13 mouse cellular contexts compared by ENCODE assay signal in genomic region chr8:12330066-12330465, GRCm38 (mm10). TPM values are rescaled to one million over a fixed set of nuclear protein-coding genes. Genes with fewer than 3 reads are reported as not detected.
DNase-seq lines count a peak whose midpoint lies in the region; ATAC-seq and TF ChIP-seq lines count a peak whose summit lies in the region.
"Had no signal": no experiment of that assay in that cellular context is flagged by ENCODE, and none has a peak within 500 bp of the region (broad histone marks: within the 10 kb centered on the region; RNA-seq: fewer than 3 reads in every experiment).

No protein-coding gene starts in this region.

- 29% methylated on average over 8 of the region's 8 CpGs for WGBS in kidney, postnatal 0 days
- WGBS in kidney, embryonic 16.5 days: 19% methylated on average over 8 of the region's 8 CpGs

- no peak overlapping the region for H3K4me2 ChIP-seq in kidney, postnatal 0 days (ENCODE audit: low read length)
- H3K4me2 ChIP-seq in kidney, embryonic 16.5 days (replicated peaks; ENCODE audit: low read depth, low read length): no peak overlapping the region
- H3K4me2 ChIP-seq: heart, embryonic 11.5 days; liver, embryonic 12.5 days had no signal

- H3K36me3 ChIP-seq in kidney, postnatal 0 days (ENCODE audit: insufficient read depth, low read length): no peaks in the 10 kb centered on the region
- no peaks in the 10 kb centered on the region for H3K36me3 ChIP-seq in kidney, embryonic 16.5 days (ENCODE audit: insufficient read depth, low read length)
- H3K36me3 ChIP-seq: G1E; liver, embryonic 12.5 days had no signal

- ATAC-seq in kidney, postnatal 0 days (replicated peaks; ENCODE audit: low FRiP score, low read depth): no peak
- no peak for ATAC-seq in kidney, embryonic 16.5 days (ENCODE audit: low FRiP score, low TSS enrichment)
- ATAC-seq: liver, embryonic 12.5 days had no signal

- peak; percentile 9 for DNase-seq in adrenal gland, postnatal 14 days
- DNase-seq in adrenal gland, postnatal 25 days: no peak
- DNase-seq in kidney, postnatal 0 days (ENCODE audit: low spot score): no peak
- DNase-seq in right cerebral cortex, postnatal 4 days: peak; percentile 20
- no peak for DNase-seq in right cerebral cortex, adult 18-20 months
- DNase-seq in Muller cell, postnatal 12 days (ENCODE audit: inconsistent ontology term): no peak
- DNase-seq in layer of hippocampus, postnatal 14 days (ENCODE audit: low spot score in 2 of 2): no peak
- DNase-seq: kidney, adult 18-20 months had no signal

- H3K4me3 ChIP-seq in kidney, postnatal 0 days (replicated peaks; ENCODE audit: low read depth, low read length): no peak overlapping the region
- no peak overlapping the region for H3K4me3 ChIP-seq in kidney, embryonic 16.5 days (ENCODE audit: low read length)
- H3K4me3 ChIP-seq: liver, embryonic 12.5 days had no signal

- H3K9me3 ChIP-seq in kidney, postnatal 0 days (replicated peaks; ENCODE audit: low read length): no peaks in the 10 kb centered on the region
- H3K9me3 ChIP-seq in kidney, embryonic 16.5 days (ENCODE audit: low read length): no peaks in the 10 kb centered on the region
- H3K9me3 ChIP-seq: G1E; liver, embryonic 12.5 days had no signal

- H3K27ac ChIP-seq in kidney, postnatal 0 days: no peak overlapping the region
- H3K27ac ChIP-seq in kidney, embryonic 16.5 days (ENCODE audit: low read length): no peak overlapping the region
- H3K27ac ChIP-seq: liver, embryonic 12.5 days had no signal

- H3K4me1 ChIP-seq in kidney, postnatal 0 days (replicated peaks; ENCODE audit: insufficient read depth, low read length): no peaks in the 10 kb centered on the region
- H3K4me1 ChIP-seq in kidney, embryonic 16.5 days (ENCODE audit: insufficient read depth, low read length): peaks cover 8% of the 10 kb centered on the region; the same call in 1 of the 2 replicates
- H3K4me1 ChIP-seq: liver, embryonic 12.5 days had no signal

- H3K9ac ChIP-seq in kidney, postnatal 0 days (ENCODE audit: low read depth, low read length): no peak overlapping the region
- H3K9ac ChIP-seq in kidney, embryonic 16.5 days (replicated peaks; ENCODE audit: low read length): no peak overlapping the region
- H3K9ac ChIP-seq: liver, embryonic 12.5 days had no signal

- TF ChIP-seq CTCF in kidney, postnatal 0 days (IDR thresholded peaks at IDR 0.05; ENCODE audit: low read depth): 0 out of 2 replicates have a peak, but pooled peaks have one; percentile 18

- peaks cover 4% of the 10 kb centered on the region; the same call in 1 of the 2 replicates for H3K27me3 ChIP-seq in kidney, postnatal 0 days (ENCODE audit: insufficient read depth, low read length)
- H3K27me3 ChIP-seq in kidney, embryonic 16.5 days (ENCODE audit: insufficient read depth, low read length): peaks cover 28% of the 10 kb centered on the region

RNA-seq across cellular contexts. Expression of gene A230072I06Rik, which starts 51.4 kb away (rescaled TPM):
- not detected in 2 replicates for total RNA-seq in adrenal gland, postnatal 14 days (2021)
- total RNA-seq in adrenal gland, postnatal 25 days (2021): not detected in 2 replicates
- not detected in 2 replicates for polyA plus RNA-seq in kidney, postnatal 0 days (2015; fragmentation: Nextera tagmentation; extraction: Ambion mirVana)
- not detected in 2 replicates for polyA plus RNA-seq in kidney, embryonic 16.5 days (2015; fragmentation: Nextera tagmentation; extraction: Ambion mirVana)
- total RNA-seq in layer of hippocampus, postnatal 14 days (2021): under 1 TPM in 1 of 2 experiments, not detected in 1; 0.26 TPM
- total RNA-seq: megakaryocyte-erythroid progenitor cell, adult 5-6 weeks had no signal
- polyA plus RNA-seq: G1E; heart, embryonic 11.5 days; liver, embryonic 12.5 days had no signal

Comparison
In these comparisons a context has a peak if more than half of its experiments do, and no peak if none do; other contexts are left out.
1. DNase-seq: peak in adrenal gland, postnatal 14 days (single experiment) and right cerebral cortex, postnatal 4 days (single experiment); none in adrenal gland, postnatal 25 days (single experiment), kidney, postnatal 0 days (single experiment), right cerebral cortex, adult 18-20 months (single experiment), Muller cell, postnatal 12 days (single experiment) and layer of hippocampus, postnatal 14 days (0 of 2).